Mouse (Mus musculus) C2C12 (cell line): Measurements from ENCODE around the gene Ndufs1. TPM values are rescaled to one million over a fixed set of nuclear protein-coding genes. Genes with fewer than 3 reads are reported as not detected.

Experiments used
- H3K27me3 ChIP-seq: one replicate; pipeline ENCODE4 v1.6.1; 2011; ENCODE audit not compliant: control insufficient read depth, insufficient read depth, insufficient read length
- H3K36me3 ChIP-seq: one replicate; pipeline ENCODE4 v1.6.1; 2011; ENCODE audit not compliant: control insufficient read depth, insufficient read depth
- H3K4me3 ChIP-seq: one replicate; pipeline ENCODE4 v1.5.1; 2011; ENCODE audit warnings: mild to moderate bottlenecking, control low read depth; ENCODE audit not compliant: poor library complexity, insufficient read depth, severe bottlenecking
- H3K79me2 ChIP-seq: one replicate; pipeline ENCODE4 v1.6.1; 2011; ENCODE audit not compliant: control insufficient read depth, insufficient read depth
- H3K79me3 ChIP-seq: one replicate; pipeline ENCODE4 v1.6.1; 2011; ENCODE audit warnings: low read depth, control low read depth
- H3ac ChIP-seq: one replicate; pipeline ENCODE3; 2011; ENCODE audit warnings: low read depth; ENCODE audit not compliant: control insufficient read depth, insufficient read length
- CEBPB ChIP-seq: IDR thresholded peaks from one replicate; pipeline ENCODE4 v1.6.1; 2011; ENCODE audit warnings: low read depth, mild to moderate bottlenecking, control low read depth, moderate library complexity
- CTCF ChIP-seq: IDR thresholded peaks from one replicate; pipeline ENCODE4 v1.5.1; 2011; ENCODE audit not compliant: control insufficient read depth, insufficient read depth, insufficient read length
- FOSL1 ChIP-seq: IDR thresholded peaks from one replicate; pipeline ENCODE4 v1.8.0; 2011; ENCODE audit warnings: mild to moderate bottlenecking, low read length; ENCODE audit not compliant: poor library complexity, insufficient read depth, severe bottlenecking
- MAX ChIP-seq: IDR thresholded peaks from one replicate; pipeline ENCODE4 v1.6.1; 2011; ENCODE audit warnings: mild to moderate bottlenecking, control low read depth
- MYOD1 ChIP-seq: IDR thresholded peaks from one replicate; pipeline ENCODE4 v1.6.1; 2011; ENCODE audit warnings: low read depth; ENCODE audit not compliant: control insufficient read depth, insufficient read length
- MYOG ChIP-seq: IDR thresholded peaks from one replicate; pipeline ENCODE4 v1.6.1; 2011; ENCODE audit not compliant: control insufficient read depth, insufficient read length; ENCODE audit errors: extremely low read depth
- USF1 ChIP-seq: IDR thresholded peaks from one replicate; pipeline ENCODE4 v1.6.1; 2011; ENCODE audit warnings: low read depth, mild to moderate bottlenecking, control low read depth, moderate library complexity
- polyA plus RNA-seq: library from polyadenylated mRNA; unstranded; fragments of >200 nt; fragmentation: generic; extraction: Trizol; gene quantifications from one replicate; pipeline ENCODE4 v1.2.1, GENCODE M21; 2012; ENCODE audit warnings: missing spikeins

The Ndufs1 gene
- polyA plus RNA-seq, 1 experiment: 44.8 TPM

DNA sequence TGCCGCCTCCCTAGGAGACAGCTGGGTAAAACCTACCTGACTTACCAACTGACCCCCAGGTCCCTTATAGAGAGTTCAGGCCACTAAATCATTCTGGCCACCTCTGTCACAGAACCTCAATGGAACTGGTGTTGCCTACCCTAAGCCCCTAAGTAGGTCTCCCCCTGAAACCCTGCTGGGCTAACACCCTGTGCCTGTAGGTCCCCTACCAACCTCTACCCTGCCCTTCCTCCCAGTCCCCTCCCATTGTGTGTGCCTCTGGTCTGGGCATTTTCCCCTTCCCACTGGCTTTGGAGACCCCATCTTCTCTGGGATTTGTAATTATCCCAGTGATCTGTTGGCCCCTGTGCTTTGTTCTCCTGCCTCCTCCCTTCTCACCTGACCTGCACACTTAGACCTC is 26.8 kb upstream of the Ndufs1 start:
- no peaks in the 10 kb centered on the region for H3K27me3 ChIP-seq
- TF ChIP-seq CTCF (no peak), MYOD1 (no peak), MAX (no peak), MYOG (no peak), CEBPB (no peak), USF1 (no peak), FOSL1 (no peak)
- no peaks in the 10 kb centered on the region for H3K79me2 ChIP-seq
- H3ac ChIP-seq: no peak overlapping the region
- no peaks in the 10 kb centered on the region for H3K79me3 ChIP-seq
- H3K36me3 ChIP-seq: no peaks in the 10 kb centered on the region
- H3K4me3 ChIP-seq: no peak overlapping the region

DNA sequence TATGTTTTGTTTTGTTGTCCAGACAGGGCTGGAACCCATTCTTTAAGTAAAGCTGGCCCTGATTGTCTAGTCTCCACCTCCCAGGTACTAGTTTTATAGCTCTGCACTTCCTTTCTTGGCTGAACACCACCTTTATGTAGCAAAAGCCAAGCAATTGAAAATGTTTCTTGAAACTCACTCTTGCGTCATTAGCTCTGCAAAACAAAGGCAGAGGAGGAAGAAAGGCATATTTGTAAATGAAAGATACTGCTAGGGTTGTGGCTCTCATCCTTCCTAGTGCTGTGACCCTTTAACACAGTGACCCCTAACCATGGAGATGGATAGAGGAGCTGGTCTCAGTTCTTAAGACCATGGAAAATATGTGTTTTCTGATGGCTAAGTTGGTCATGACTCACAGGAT is 25.0 kb upstream of the Ndufs1 start:
- no peaks in the 10 kb centered on the region for H3K79me2 ChIP-seq

DNA sequence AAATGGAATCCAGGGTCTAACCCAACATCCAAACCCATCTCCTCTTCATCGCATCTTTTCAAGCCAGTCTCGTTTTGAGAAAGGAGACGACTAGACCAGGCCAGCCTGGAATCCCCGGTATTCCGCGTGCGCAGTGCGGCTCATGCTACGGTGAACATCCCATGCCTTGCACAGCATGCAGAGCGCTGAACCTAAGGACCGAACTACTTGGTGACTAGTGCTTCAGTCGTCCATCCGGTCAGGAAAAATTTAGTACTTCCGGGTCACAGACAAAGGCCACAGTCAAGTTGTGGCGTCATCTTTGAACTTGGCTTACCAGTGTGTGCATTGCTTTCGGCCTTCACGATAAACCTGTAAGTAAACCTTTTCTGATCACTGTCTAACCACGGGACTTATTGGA is 23.7 kb upstream of the Ndufs1 start:
- Histone ChIP-seq H3K79me2 (no peaks in the 10 kb centered on the region), H3ac (no peak overlapping the region), H3K4me3 (no peak overlapping the region), H3K79me3 (no peaks in the 10 kb centered on the region), H3K36me3 (no peaks in the 10 kb centered on the region), H3K27me3 (no peaks in the 10 kb centered on the region)
- TF ChIP-seq USF1 (no peak), MAX (no peak), CTCF (no peak), CEBPB (no peak)

More for the DNA sequence above, 25.0 kb upstream of the Ndufs1 start:
- H3K4me3 ChIP-seq: no peak overlapping the region
- no peaks in the 10 kb centered on the region for H3K36me3 ChIP-seq
- no peaks in the 10 kb centered on the region for H3K27me3 ChIP-seq
- no peaks in the 10 kb centered on the region for H3K79me3 ChIP-seq
- TF ChIP-seq MYOG (no peak), MYOD1 (no peak), USF1 (no peak), FOSL1 (no peak), CTCF (no peak), CEBPB (no peak)
- H3ac ChIP-seq: no peak overlapping the region

- Histone ChIP-seq H3K36me3 (no peaks in the 10 kb centered on the region), H3K4me3 (no peak overlapping the region)
Observed at GRCm38 (mm10) chr1:63199387-63199786, 22.8 kb upstream of the Ndufs1 start.

DNA sequence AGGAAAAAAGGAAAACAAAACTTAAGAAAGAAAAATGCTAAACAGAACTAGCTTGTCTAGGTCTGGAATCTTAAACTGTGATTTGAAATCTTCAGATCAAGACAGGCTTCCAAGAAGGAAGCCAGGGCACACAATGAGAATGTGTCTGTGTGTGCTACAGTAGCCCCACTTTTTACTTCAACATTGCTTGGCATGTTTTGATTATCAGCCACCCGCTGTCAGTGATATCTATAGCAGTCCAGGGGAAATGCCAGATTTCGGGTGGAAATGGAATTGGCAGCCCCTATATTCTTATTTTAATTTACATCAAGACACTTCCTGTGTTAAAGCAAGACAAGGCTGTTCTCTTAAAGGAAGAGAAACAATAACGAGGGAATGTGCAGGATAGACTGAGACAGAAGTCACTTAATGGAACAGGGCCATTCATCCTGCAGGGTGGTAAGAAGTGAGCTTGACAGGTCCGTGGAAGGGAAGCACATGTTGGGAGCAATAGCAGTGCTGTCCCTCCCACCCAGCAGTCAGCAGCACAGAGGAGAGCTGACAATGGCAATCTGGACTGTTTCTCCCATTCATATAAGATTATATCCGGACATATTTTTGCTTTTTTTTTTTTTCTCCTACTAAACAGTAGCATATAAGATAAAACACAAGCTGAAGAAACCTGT is 19.3 kb upstream of the Ndufs1 start:
- no peaks in the 10 kb centered on the region for H3K36me3 ChIP-seq
- no peak overlapping the region for H3K4me3 ChIP-seq
- no peaks in the 10 kb centered on the region for H3K79me3 ChIP-seq
- TF ChIP-seq MYOG: no peak
- no peak for TF ChIP-seq MAX
- TF ChIP-seq CTCF: no peak
- TF ChIP-seq USF1: no peak
- no peak for TF ChIP-seq CEBPB
- TF ChIP-seq MYOD1: no peak
- TF ChIP-seq FOSL1: no peak
- no peaks in the 10 kb centered on the region for H3K79me2 ChIP-seq
- H3K27me3 ChIP-seq: no peaks in the 10 kb centered on the region
- no peak overlapping the region for H3ac ChIP-seq

More at GRCm38 (mm10) chr1:63199387-63199786, 22.8 kb upstream of the Ndufs1 start:
- Histone ChIP-seq H3ac (no peak overlapping the region), H3K27me3 (no peaks in the 10 kb centered on the region), H3K79me3 (no peaks in the 10 kb centered on the region), H3K79me2 (no peaks in the 10 kb centered on the region)
- TF ChIP-seq MAX (no peak), CTCF (no peak), FOSL1 (peak; percentile 12), MYOD1 (peak; percentile 96), USF1 (no peak)

DNA sequence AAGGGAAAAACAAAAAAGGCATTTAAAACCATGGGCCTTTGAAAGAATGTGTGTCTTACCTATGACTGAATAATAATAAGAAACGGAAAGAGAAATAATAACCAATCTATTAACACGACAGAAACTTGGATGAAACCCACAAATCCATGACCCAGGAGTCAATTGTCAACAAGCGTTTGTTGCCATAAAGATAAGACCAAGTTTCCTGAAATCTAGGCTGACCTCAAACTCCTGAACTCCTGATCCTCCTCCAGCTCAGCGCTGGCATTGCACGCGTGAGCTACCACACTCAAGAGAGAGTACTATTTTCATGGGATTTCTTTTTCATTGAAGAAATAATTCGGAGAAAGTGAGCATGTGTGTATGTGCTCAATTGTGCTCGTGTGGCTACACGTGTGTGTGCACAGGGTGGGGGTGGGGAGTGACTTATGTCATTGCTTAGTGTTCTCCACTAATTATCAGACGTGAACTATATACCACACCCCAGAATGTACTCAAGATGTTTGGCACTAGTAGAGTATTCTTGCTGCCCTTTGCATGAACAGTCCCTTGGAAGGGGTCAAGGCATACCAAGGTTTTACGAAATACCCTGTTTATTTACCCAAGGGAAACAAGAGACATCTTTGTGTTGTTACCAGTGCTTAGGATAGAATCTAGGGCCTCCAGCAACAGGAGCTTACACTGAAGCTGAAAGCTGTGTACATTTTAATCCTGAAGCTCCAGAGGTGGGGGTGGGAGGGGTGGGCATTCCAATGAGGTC is 15.9 kb upstream of the Ndufs1 start:
- Histone ChIP-seq H3K79me2 (no peaks in the 10 kb centered on the region), H3K36me3 (no peaks in the 10 kb centered on the region), H3ac (no peak overlapping the region), H3K79me3 (no peaks in the 10 kb centered on the region), H3K27me3 (no peaks in the 10 kb centered on the region), H3K4me3 (no peak overlapping the region)
- no peak for TF ChIP-seq MYOD1
- TF ChIP-seq MAX: no peak
- no peak for TF ChIP-seq CTCF
- TF ChIP-seq USF1: no peak
- TF ChIP-seq CEBPB: no peak
